Mouse (Mus musculus) cerebellum, postnatal 4 days (tissue): ENCODE data around the gene Hypk.
A peak's percentile ranks its signal among the peaks of the same experiment; 100 is the strongest.

ENCODE experiments used
- DNase-seq, 2 experiments: peaks; one replicate each; pipeline ENCODE4 v3.0.0; 2022; ENCODE audit warnings: low spot score in 2 of 2, mixed read lengths in 1 of 2

Gene Hypk

DNA sequence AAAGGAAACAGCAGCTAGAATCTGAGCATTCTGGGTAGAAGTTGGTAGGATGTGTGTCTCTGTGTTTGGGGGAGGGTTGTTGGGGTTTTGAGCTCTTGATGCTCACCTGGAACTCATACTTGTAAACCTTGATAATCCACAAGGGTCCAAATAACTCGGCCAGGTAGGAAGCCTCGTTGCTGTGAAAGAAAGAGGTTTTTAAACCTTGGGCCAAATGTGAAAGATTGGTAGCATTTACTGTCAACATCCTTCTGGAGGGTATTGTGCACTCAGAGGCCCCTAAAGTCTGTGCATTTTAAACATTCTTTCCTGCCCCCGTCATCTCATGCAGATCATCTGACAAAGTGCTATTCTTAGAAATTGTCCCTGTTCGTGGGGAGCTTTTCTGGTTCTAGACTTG is at the start of gene Hypk:
Hypk (plus strand) TSS at position 301 of the 400 bp plus-strand sequence.
- no peak for DNase-seq

DNA sequence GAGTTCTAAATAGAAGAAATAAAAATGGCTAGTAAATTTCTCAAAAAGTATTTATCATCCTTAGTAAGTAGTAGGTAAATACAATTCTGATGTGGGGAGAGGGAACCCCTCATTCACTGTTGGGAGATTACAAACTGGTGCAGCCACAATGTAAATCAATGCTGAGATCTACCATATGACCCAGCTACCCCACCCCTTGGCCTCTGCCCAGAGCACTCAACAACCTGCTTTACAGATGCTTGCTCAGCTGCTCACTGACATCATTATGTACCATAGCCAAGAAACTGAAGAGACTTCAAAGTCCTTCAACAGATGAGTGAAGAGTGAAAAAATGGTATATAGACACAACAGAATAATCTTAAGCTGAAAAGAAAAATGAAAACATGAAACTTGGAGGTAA is 49.8 kb upstream of the Hypk start:
- no peak for DNase-seq

DNA sequence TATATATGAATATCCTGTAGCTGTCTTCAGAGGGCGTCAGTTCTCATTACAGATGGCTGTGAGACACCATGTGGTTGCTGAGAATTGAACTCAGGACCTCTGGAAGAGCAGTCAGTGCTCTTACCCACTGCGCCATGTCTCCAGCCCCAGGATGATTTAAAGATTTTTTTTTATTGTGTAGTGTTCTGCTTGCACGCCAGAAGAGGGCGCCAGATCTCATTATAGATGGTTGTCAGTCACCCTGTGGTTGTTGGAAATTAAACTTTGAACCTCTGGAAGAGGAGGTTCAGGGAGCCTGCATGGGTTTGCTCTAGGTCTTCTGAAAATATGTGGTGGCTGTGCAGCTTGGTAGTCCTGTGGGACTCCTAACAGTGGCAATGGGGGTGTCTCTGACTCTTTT is 44.9 kb upstream of the Hypk start:
- peak in 1 of 2 experiments; percentile 8 for DNase-seq

DNA sequence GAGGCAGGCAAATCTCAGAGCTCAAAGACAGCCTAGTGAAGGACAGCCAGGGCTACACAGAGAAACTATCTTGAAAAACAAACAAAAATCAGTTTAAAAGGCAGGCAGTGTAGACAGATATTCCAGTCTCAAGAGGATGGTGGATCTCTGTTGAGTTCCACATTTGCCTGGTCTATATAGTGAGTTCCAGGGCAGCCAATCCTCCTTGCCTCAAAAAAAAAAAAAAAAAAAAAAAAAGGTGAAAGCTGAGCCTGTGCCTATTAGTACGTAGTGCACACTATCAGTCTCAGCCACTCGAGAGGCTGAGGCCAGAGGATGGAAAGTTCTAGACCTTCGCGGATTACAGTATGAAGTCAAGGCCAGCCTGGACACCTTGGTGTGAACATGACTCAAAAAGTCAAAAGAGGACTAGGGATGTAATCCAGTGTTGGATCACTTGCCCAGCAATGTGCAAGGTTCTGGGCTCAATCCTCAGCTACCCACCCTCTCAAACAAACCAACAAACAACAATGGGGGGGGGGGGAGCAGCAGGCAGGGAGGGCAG is 40.2 kb upstream of the Hypk start:
- DNase-seq: no peak

DNA sequence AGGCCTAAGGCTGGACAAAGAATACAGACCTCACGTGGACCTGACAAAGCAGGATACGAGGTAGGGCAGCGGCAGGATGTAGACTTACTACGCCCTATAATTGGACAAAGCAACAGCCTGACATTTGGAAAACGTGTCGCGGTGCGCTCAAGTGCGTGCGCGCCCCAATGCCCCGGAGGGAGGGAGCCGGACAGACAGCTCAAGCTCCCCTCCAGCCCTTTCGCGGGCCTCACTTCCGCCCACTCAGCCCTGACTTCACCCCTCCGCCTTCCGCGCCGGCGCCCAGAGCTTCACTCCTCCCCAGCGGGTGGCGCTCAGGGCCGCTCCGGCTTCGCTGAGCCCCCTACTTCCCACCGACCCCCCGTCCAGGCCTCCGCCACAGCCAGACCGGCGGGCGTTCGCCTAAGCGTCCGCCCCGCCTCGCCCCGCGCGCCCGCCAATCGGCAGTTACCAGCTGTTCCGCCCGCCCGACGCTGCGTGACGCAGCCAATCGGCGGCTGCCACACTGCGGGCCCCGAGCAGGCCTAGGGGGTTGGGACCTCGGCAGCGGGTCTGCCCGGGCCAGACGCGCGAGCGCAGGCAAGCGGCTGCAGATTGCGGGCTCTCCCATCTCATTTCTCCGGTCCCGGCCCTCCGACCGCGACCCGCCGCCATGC is 39.6 kb upstream of the Hypk start, which contains the start of the genes Pdia3 and Catsper2:
Pdia3 (plus strand) TSS at position 389 of the 656 bp plus-strand sequence.
Catsper2 (minus strand) TSS at position 406 of the 656 bp plus-strand sequence.
- peak; percentile 90 to 94 for DNase-seq

DNA sequence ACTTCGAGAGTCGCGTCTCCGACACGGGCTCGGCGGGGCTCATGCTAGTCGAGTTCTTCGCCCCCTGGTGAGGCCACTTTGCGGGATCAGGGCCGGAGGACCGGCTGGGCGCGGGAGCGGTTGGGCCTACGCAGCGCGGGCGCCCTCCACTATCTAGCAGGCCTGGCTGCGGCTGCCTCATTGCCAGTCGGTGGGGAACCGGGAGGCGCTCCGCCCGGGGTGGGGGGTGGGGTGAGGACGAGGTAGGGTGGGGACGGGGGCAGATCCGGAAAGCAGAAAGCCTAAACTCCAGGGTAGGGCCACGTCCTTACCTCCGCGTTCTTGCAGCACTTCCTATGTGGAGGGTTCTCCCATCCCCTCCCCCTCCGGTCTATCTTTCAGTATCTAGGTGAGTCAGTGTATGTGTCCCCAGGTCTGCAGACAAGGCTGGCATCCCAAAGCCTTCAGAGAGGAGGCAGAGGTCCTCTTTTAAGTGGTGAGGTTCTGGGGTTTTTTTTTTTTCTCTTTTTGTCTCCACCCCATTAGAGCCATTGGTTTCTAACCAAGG is 38.9 kb upstream of the Hypk start:
- DNase-seq: peak in 1 of 2 experiments; percentile 25

DNA sequence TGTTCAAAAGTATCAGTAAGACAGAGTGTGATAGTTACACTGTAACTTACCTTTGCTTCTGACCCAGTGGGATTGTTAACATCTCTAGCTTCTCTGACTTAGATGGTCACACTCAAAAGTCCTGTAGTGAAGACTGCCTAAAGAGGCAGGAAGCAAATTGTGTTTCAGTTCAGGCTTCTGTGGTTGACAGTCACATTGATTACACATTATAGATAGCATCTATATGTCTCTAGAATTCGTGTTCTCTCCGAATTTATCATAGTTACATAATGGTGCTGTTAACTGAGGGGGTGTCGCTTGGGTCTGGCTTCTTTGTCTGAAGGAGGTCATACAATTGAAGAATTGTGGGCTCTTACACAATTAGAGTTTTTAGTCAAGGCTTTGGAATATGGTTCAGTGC is 38.0 kb upstream of the Hypk start:
- no peak for DNase-seq

DNA sequence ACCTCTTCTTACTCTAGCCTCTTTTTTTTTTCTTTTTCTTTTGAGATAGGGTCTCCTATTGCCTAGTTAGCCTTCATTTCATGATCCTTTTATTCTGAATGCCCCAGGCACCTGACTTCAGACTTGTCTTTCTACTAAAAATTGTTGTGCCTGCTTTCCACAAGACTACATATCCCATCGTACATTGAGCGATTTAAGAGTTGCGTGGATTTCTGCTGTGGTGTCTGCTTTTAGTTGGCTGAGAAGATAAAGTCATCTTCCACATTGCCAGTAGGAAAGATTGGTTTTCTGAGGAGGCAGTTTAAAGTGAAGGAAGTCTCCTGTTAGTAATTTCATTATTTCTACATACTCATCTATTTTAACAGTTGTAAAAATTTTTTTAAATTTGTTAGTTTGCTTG is 37.5 kb upstream of the Hypk start:
- no peak for DNase-seq

DNA sequence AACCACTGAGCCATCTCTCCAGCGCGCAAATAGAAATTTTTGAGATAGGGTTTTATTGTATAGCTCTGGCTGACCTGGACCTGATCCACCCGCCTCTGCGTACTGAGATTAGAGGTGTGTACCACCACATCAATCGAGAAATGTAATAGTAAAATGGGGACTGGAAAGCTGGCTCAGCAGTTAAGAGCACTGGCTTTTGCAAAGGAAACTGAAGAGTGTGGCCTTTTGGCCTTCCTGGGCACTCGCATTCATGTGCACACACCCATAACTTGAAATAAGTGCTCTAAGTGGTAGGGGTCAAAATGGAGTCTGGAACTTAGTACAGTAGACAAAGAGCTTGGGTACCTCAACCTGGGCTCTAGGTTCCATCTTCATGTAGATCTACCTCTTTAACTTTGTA is 36.7 kb upstream of the Hypk start:
- no peak for DNase-seq

DNA sequence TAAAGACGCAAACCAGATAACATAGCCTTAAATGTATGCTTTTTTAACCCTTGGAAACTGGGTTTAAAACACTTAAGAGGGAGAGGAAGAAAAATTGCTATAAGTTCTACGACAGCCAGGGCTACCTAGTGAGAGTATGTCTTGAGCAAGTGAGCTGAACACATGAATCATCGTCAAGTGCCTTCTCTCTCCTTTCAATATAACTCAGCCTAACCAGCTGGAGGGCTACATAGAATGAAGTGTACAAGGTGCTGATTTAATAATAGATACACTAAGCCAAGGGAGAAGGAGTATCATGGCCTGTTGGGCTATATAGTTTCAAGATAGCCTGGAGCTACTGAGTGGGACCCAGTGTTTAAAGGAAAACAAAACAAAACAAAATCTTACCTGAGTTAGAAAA is 34.6 kb upstream of the Hypk start:
- no peak for DNase-seq

DNA sequence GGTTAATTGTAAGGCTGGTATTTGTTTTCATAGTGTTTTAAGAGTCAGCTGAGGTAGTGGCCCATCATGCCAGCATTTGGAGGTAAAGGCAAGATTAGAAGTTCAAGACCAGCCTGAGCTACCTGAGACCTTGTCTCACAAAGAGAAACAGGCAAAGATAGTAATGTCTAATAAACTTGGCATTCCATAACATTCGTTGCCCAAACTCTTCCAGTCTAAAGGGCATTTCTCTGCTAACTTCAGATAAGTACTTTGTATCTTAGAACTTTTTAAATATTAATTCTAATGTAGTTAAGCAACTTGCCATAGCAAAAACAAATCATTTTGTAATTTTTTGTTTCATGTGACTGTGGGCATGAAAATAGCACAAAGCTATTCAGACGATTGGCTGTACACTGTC is 29.9 kb upstream of the Hypk start:
- DNase-seq: no peak

DNA sequence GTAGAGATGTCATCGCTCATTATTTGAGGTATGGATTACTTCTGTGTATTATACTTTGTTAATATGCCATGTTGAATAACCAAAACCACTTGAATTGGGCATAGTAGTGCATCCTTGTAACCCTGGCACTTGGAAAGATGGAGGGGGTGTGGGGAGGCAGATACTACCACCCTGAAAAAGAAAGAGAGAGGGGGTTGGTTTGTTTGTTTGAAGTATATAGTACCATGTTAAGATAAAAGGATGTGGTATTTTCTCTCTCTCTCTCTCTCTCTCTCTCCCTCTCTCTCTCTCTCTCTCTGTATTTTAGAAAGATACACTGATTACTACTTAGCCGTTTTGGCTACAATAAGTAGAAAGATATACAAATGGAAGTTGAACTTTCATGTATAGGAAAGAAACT is 27.2 kb upstream of the Hypk start:
- no peak for DNase-seq

DNA sequence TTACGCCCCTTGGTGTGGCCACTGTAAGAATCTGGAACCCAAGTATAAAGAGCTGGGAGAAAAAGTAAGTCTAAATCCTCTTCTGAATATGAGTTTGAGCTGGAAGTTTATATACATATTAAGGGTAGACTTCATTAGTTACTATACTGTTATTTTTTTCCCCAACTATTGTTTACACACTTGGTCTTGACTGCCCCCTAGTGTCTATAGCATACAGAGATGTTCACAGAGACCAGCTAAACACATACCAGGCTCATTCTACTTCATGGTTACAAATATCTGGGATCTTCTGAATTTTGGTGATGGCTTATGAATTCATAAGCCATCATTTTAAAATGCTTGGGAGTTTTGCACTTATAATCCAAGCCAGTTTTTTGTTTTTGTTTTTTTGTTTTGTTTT is 18.2 kb upstream of the Hypk start:
- no peak for DNase-seq

DNA sequence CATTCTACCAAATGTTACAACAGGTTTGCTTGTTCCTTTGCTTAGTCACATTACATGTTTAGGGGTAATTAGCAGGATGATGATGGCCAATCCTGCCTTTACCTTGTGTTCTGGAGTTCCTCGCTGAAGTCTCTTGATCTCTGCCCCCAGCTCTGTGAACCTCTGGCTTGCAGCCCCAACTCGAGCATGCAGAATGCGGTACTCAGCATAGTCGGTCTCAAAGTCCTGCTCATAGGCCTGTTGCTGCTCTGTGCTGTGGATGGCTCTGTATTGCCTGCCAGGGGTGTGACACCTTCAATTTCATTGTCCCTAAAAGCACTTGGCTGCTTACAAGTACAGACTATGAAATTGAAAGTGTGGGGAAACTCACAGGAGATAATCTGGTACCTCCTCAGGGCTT is 13.3 kb upstream of the Hypk start:
- DNase-seq: no peak

DNA sequence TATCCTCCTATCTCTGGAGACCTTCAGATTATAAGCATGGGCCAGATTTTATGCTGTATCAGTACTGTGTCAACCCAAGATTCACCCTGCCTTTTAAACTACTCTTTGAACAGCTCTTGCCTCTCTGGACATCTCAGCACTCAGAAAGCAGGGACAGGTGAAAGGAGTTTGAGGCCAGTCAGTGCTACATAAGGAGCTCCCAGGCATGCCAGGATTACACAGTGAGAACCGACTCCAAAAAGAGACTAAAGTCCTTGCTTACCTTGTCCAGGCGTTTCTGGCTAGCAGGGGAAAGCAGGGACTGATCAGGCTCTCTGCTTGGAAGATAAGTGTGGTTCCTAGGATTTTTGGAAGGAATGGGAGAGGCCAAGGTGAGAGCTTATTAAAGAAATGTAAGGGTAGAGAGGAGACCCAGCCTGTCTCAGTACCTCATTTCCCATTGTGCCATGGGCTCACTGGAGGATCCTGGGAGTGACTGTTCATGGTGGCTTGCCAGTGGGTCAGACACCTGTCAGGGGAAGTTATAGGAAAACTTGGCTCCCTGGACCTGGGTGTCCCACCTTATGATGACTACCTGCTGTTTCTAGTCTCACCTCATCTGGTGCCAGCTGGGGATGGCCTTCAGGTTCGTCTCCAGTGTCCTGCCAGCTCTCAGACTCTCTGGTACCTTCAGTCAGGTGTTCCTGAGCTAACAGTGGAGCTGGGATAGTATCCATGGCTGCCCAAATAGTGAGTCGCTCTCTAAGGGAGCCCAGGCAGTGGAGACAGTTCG is 12.1 kb upstream of the Hypk start:
- DNase-seq: no peak

DNA sequence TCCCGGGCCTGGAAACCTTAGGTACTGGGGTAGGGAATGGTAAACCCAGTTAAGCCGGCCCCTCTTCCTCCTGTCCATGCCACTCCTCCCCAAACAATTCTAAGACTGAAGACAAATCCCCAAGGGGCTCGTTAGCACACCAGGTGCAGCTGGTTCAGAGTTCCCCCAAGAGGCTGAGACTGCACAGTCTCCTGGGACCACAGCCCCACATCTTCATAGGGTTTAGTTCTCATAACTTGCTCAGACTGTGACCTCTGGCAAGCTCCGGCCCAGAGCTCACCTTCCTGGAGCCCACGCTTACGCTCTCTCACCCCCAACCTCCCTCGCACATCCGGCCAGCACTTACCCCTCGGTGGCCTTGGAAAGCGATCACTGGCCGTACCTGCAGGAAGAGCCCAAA is 11.3 kb upstream of the Hypk start:
- DNase-seq: no peak

DNA sequence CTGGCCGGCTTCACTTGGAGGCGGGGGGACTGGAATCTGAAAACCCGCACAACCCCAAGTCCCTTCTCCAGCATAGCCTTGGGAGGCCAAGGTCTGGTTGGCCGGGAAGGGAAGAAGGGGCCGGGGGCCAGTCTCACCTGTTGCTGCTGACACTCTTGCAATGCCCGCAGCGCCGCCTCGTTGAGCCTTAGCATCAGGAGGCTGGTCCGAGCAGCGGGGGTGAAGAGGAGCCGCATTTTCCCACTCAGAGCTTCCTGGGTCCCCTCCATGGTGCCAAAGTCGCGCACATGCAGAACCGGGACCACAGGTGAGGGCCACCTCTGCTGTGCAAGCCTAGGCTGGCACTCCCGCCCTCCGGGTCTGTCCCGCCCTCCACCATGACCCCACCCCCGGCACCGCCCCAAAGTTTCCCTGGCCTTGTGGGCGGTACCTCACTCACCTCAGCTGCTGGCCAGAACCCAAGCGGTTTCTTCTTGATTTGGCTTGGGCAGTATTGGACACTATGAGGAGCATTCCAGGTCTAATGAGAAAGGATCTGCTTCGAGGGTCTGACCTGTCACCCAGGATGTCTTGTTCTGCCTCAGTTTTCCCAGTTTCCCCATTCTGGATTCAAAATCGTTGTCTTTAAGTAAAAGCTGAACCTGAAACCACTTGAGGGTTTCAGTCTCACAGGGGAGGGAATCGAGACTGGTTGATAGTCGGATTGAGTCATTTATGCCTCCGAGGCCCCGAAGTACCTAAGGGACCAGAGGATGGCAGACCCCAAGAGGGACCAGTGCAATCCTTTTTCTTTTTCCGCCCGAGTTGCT is 10.6 kb upstream of the Hypk start:
- DNase-seq: no peak

DNA sequence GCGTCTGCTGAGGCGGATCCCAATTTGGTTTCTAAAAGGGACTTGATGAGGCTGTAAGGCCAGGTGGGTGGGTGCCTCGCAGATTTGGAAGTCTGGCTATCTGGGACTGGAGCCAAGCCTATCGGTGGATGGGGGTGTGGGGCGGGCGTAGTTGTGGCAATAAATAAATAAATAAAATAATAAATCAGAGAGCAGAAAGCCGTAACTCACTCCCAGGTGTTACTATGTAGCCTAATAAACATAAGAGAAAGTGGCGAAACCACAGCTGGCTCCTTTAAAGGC is 10.1 kb upstream of the Hypk start:
- no peak for DNase-seq

DNA sequence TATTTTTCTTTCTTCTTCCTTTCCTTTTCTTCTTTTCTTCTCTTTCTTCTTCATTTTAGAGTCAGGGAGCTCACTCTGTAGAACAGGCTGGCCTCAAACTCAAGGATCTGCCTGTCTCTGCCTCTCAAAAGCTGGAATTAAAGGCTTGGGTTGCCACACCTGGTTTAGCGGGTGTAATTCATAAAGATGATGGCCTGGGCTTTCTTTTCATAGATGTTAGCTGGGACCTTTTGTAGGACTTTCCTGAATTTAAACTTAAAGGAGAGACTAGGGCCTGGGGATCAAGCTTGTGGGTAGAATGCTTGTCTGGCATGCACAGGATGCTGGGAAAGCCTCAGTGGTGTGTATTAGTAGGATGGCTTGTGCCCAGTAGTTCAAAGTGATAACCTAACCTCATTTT is 8.9 kb upstream of the Hypk start, which contains the start of gene Ell3:
Ell3 (minus strand) TSS at position 101 of the 400 bp plus-strand sequence.
- no peak for DNase-seq

DNA sequence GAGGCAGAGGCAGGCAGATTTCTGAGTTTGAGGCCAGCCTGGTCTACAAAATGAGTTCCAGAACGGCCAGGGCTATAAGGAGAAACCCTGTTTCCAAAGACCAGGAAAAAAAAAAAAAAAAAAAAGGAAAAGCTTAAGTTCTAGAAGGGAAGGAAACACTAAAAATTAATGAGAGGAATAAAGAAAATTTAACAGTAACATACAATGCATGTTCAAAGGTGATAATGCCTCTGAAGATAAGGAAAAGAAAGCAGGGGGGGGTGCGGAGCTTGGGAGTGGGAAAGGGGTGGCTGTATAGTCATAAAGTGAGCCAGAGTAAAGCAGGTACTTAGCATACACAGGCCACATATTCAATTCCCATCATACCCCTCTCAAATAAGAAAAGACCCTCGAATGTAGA is 8.0 kb upstream of the Hypk start:
- no peak for DNase-seq

DNA sequence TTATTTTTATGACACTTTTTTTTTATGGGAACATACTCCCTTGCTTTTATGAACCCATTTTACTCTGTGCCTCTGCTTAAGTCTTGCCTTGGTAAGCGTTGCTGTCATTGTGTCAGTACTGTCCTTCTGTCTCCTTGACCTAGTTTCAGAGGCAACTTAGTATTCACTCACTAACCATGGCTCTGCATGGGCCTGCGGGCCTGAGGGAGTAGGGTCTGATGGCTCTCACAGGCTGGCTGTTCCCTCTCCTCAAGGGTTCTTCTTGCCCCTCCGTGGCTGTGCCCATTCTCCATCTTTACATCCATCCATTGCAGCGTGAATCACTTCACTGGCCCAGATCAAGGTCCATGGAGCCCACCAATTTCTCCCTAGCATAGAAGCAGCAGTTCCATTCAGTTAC is 6.6 kb upstream of the Hypk start:
- no peak for DNase-seq

DNA sequence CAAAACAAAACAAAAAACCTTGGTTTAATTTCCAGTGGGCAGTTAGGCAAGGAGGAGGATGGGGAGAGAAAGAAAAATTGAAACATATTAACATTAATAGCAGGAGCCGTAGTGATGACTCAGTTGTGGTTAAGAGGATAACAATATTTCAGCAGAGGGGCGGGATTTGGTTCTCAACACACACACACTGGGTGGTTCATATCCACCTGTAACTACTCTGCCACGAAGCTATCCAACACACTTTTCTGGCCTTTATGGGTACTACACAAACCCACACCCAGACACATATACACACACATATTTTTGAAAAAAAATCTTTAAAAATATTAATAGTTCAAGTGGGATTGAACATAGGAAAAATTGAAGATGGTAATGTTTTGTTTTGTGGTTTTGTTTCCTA is 6.1 kb upstream of the Hypk start:
- no peak for DNase-seq
